Mouse (Mus musculus): ENCODE measurements around the gene Ugt1a6b. TPM values are rescaled to one million over a fixed set of nuclear protein-coding genes. Genes with fewer than 3 reads are reported as not detected.
"Not testable (repeated sequence)": the region's sequence is repeated elsewhere in the genome, so short reads cannot be mapped to it uniquely, and the experiment has no call there.

Ugt1a6b gene
- total RNA-seq, 2 experiments from 2014 or later = not detected

DNA sequence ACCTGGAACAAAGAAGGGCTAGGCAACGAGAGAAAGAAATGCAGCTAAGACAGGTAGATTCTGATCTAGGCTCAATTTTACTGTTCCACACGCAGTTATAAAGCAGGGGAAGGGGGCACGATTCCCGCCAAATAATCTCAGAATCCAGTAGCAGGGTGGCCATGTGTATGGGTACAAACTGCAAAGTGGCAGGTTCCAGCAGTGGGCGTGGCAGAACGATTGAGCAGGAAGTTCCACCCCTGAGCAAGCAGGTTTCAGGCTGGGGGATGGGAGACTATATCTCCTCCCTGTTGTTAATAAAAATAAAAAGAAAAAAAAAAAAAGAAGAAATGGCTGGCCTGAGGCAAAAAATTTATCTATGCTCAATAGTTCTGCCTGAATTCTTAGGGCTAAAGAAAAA, 9.7 kb downstream of the Ugt1a6b start:
- intact Hi-C loops (cut with DNase I); DNase-seq: not testable (repeated sequence)

DNA sequence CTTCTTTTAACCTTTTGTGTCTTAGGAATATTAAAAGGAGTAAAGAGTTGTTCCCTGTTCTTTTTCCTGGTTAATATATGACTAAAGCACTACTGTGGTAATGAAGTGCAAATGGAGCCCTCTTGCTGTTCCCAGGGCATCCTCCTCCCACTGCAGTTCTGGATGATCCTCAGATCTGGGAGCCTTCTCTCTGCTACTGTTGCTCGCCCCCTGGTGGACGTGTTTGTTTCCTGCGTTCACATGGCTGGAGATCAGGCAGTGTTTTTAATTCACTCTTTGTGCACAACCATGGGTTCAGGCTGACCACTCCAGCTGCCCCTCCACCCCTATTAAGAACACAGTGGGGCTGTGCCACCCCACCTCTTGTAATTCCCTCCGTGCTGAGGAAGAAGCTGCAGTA, 17.5 kb downstream of the Ugt1a6b start:
- DNase-seq; intact Hi-C loops (cut with DNase I): not testable (repeated sequence)

DNA sequence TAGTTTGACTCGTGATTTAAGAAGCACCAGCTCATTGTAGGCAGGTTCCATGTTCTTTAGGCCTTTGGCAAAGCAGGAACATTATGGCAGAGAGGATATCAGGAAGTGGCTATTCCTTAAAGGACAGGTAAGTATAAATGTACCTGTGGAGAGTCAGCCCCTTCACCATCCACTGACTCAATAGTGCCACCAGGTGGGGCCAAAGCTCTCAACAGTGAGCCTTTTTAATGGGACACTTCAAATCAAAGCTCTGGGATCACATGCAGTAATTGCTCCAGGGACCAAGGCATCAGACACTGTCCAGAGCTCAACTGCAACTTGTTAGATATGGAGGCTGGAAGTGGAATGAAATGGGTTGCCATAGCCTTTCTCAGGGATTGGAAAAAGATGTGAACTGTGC, 18.5 kb downstream of the Ugt1a6b start:
- intact Hi-C loops (cut with DNase I) = not testable (repeated sequence)

DNA sequence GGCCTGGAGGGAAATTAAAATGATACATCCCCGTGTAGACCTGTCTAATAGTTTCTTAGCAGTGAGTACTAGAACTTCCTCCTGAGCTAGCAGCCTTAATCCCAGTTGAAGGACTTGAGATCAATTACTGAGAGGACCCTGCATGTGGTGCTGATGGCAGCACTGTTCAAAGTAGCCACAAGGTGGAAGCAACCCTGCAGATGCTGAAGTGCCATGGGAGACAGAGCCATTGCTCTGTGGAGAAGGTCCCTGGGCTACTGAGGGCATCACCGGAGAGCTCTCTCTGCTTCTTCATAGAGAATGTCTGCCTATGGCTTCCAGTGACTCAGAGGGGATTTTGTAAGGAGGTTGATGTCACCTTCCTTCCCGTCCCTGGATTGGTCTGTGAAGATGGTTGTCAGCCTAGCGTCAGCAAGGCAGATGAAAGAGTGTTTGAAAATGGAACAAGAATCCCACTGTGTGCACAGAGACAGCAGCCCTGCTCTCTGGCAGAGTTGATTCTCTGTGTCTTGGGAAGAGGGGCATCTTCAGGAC, 22.8 kb downstream of the Ugt1a6b start:
- intact Hi-C loops (cut with DNase I); DNase-seq: not testable (repeated sequence)

More for the DNA sequence above, 18.5 kb downstream of the Ugt1a6b start:
- DNase-seq = not testable (repeated sequence)

DNA sequence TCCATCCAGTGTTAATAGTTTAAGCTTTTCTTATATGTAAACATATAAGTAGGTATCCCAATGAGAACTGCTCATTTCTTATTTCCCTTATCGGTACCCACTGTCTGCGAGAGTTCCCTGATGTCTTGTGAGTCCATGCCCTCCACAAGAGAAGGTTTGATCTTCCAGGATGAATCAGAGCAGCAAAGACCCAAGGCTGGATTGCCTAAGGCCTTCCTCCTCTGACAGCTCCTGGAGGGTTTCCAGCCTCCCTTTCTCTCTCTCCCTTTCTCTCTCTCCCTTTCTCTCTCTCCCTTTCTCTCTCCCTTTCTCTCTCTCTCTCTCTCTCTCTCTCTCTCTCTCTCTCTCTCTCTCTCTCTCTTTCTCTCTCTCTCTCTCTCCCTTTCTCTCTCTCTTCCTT, 26.0 kb downstream of the Ugt1a6b start:
- not testable (repeated sequence) for DNase-seq

DNA sequence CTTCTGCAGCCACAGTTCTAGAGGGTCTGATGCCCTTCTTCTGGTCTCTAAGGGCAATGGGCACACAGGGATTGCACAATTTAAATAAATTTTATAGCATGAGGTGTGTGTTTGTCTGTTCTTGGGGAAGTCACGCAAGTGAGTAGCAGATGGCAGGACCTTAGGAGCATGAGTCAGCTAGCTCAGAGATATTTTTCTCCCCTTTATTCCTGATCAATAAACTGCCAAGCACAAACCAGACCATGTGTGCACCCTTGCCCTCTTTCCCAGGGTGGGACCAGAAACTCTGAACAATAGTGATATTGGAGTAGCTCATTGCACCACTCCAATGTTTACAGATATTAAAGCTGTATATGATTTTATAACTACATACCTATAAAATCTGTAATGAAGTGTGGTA, 27.2 kb downstream of the Ugt1a6b start:
- intact Hi-C loops (cut with DNase I); DNase-seq: not testable (repeated sequence)

More for the DNA sequence above, 26.0 kb downstream of the Ugt1a6b start:
- intact Hi-C loops (cut with DNase I) = not testable (repeated sequence)

DNA sequence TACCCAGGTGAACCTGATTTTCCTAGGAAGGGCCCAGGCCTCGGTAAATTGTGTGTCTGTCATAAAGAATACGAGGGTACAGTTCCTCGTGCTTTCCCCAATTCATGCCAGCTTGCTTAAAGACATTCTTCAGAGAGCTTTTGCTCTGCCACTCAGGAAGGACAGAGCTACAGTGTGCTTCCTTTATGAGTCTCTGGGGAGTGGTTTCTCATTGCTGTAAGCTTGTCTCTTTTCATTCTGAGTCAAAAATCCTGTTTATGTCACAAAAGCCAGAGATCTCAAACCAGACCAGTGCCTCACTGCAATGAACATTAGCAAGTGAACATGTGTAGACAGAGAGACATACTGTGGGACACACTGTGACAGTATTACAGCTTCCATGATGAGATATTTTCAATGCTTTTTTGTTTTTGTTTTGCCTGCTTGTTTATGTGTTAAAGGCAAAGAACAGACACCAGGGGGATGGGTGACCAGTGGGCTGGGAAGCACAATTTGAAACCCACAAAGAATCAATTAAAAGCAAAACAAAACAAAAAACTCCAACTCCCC, 30.9 kb downstream of the Ugt1a6b start:
- intact Hi-C loops (cut with DNase I) = no loop called here
- no peak for DNase-seq

DNA sequence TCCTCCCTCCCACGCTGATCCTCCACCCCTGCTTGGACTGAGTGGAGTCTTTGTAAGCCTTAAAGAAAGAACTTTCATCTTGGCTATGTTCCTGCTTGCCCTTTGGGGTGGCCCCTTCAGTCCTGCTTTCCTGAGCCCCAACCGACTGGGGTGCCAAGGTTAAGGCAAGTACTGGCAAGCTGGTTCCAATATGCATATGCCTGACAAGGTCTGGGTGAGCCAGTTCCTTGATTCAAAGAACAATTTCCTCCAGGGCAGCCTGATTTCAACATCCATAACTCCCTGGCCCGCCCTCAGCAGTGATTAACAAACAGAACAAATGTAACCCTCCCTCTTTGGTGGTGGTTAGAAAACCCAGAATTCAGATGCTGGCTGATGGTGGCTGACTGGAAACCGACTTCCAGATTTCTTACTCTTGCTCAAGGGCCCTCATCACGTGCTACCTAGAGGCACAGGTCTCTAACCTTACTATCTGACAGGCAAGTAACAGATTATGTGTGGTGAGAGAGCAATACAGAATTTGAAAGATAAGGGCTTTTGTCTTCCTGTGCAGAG, 31.5 kb downstream of the Ugt1a6b start, which contains the start of gene Ugt1a6a:
Gene Ugt1a6a, plus strand, starts transcription at position 353 of the 555 bp plus-strand sequence.
- DNase-seq; intact Hi-C loops (cut with DNase I): not testable (repeated sequence)

DNA sequence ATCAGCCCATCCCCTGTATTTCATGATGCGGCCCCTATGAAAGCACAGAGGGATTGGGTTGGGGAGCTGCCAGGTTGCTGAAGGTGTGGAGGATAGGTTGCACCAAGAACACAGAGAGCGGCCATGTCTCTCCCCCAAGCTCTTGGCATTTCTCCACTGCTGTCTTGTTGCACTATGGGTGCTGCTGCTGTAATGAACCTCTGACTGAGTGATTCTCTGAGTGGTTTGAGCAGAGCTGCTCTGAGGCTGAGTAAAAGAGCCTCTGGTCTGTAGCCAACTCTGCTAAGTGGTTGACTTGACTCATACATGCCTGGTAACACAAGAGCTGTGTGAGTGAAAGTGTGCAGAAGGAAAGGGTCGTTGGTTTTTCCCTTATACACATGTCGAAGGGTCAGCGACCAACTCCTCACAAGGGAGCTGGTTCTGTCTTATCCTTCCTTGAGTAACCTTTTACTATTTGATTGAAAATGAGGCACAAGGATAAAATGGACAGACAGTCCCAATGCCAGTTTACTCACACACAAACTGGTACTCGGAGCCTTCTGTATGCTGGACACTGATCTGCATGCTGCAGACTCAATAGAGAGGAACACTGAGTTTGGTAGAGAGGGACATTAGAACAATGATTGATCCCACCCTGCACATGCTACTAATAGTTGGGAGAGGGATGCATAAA, 32.3 kb downstream of the Ugt1a6b start:
- DNase-seq; intact Hi-C loops (cut with DNase I): not testable (repeated sequence)

DNA sequence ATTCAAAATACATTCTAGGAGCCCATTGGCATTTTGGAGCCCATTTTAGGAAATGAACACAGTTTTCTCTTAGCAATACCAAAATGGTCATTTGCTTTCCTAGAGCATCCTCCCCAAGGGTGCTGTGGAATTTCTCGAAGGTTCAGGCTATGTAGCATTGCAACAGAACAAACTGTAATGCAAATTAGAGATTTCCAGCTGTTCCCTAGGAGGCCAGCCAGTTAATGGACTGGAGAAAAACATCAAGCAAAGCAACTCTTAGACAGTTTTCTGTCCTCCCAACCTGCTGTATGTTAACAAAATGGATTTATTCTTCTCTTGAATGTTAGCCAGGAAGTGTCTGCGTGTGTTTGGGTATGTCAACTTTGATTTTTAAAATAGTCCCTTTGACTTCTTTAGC, 33.6 kb downstream of the Ugt1a6b start:
- intact Hi-C loops (cut with DNase I) = no loop called here
- no peak for DNase-seq

DNA sequence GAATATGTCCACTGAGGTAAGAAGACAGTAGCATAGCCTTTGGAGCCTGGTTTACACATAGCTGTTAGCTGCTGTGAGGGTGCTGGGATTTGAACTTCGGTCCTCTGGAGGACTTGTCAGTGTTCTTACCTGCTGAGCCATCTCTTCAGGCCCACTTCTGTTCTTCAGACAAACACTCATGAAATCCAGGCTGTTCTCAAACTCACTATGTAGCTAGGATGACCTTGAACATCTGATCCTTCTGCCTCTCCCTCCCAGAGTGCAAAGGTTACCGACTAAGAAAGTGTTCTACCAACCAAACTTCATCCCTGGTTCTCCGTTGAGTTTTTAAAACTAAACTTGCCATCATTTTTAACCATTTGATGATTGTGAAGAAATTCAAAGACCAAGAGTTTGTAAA, 34.2 kb downstream of the Ugt1a6b start:
- intact Hi-C loops (cut with DNase I) = no loop called here
- no peak for DNase-seq

DNA sequence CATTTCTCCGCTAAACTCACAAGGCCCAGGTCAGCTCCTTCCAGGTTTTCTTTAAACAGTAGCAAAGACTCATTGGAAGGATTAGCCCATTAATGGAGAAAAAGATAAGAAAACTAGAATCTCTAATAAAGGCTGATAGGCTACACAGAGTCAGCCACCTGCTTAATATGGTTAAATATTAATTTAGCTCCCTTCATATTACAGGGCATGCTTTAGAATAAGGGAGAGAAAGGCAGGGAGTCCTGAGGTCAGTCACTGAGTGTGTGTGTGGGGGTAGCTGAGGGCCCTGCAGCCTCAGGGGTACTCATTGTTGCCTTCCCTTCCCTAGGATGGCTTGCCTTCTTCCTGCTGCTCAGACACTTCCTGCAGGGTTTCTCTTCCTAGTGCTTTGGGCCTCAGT, 35.1 kb downstream of the Ugt1a6b start:
- DNase-seq = no peak
- intact Hi-C loops (cut with DNase I) = no loop called here

DNA sequence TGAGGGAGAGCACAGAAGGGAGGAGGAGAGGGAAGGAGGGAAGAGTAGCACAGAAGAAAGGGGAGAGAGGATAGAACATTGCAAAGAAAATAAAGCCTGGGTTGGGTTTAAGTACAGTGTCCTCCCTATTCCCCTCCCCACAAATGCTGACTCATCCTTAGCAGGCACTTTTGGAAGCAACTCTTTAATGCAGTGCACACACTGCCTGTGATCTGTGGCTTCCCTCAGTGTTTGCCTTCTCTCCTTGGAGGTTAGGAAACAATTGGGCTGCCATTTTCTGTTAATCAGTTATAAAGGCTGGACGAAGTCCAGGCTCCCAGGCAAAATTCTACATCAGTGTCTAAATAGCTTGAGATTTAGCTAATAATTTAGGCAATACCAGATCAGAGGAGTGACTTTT, 37.4 kb downstream of the Ugt1a6b start:
- intact Hi-C loops (cut with DNase I); DNase-seq: not testable (repeated sequence)

DNA sequence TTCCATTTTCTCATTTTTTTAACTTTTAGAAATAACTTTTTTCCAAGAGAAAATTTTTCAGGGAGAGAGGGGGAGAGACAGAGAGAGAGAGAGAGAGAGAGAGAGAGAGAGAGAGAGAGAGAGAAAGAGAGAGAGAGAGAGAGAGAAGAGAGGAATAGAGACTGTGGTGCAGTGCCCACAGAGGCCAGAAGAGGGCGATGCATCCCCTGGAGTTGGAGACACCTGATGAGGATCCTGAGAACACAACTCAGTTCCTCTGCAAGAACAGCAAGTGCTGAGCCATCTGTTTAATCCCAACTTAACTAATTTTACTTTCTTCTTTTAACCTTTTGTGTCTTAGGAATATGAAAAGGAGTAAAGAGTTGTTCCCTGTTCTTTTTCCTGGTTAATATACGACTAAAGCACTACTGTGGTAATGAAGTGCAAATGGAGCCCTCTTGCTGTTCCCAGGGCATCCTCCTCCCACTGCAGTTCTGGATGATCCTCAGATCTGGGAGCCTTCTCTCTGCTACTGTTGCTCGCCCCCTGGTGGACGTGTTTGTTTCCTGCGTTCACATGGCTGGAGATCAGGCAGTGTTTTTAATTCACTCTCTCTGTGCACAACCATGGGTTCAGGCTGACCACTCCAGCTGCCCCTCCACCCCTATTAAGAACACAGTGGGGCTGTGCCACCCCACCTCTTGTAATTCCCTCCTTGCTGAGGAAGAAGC, 41.1 kb downstream of the Ugt1a6b start:
- intact Hi-C loops (cut with DNase I) = not testable (repeated sequence)
- DNase-seq = peak; percentile 47

DNA sequence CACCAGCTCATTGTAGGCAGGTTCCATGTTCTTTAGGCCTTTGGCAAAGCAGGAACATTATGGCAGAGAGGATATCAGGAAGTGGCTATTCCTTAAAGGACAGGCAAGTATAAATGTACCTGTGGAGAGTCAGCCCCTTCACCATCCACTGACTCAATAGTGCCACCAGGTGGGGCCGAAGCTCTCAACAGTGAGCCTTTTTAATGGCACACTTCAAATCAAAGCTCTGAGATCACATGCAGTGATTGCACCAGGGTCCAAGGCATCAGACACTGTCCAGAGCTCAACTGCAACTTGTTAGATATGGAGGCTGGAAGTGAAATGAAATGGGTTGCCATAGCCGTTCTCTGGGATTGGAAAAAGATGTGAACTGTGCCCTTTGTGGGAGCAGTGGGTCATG, 42.2 kb downstream of the Ugt1a6b start:
- intact Hi-C loops (cut with DNase I) = not testable (repeated sequence)
- peak; percentile 9 for DNase-seq

DNA sequence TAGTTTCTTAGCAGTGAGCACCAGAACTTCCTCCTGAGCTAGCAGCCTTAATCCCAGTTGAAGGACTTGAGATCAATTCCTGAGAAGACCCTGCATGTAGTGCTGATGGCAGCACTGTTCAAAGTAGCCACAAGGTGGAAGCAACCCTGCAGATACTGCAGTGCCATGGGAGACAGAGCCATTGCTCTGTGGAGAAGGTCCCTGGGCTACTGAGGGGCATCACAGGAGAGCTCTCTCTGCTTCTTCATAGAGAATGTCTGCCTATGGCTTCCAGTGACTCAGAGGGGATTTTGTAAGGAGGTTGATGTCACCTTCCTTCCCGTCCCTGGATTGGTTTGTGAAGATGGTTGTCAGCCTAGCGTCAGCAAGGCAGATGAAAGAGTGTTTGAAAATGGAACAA, 47.1 kb downstream of the Ugt1a6b start:
- intact Hi-C loops (cut with DNase I) = loop anchor here (10.0 kb wide), 1 partner anchor 135 kb away; no protein-coding TSS in a partner anchor

DNA sequence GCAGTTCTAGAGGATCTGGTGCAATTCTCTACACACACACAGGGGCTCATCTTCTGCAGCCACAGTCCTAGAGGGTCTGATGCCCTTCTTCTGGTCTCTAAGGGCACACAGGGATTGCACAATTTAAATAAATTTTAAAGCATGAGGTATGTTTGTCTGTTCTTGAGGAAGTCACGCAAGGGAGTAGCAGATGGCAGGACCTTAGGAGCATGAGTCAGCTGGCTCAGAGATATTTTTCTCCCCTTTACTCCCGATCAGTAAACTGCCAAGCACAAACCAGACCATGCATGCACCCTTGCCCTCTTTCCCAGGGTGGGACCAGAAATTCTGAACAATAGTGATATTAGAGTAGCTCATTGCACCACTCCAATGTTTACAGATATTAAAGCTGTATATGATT, 55.4 kb downstream of the Ugt1a6b start:
- intact Hi-C loops (cut with DNase I) = loop anchor here (10.0 kb wide), 1 partner anchor 126 kb away; no protein-coding TSS in a partner anchor

More for the DNA sequence above, 47.1 kb downstream of the Ugt1a6b start:
- DNase-seq = peak; percentile 15

DNA sequence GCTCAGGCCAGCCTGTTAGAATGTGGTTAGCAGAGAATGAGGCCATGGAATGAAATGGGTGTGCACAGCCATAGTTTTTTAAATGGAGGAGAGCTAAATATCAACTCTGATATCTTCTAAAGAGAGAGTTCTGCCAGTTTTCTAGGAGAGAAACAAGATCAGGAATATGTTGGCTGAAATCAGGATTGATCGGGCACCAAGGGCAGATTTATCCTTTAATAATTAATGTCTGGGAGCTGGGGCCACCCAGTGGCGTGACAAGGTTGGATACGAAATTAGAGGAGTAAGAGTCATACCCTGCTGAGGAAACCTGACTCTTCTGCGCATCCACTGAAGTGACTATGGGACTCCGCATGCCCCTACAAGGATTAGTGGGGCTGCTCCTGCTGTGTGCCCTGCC, 62.7 kb downstream of the Ugt1a6b start, which contains the start of gene Ugt1a5:
Gene Ugt1a5, plus strand, starts transcription at position 302 of the 400 bp plus-strand sequence.
- intact Hi-C loops (cut with DNase I) = no loop called here
- no peak for DNase-seq

More for the DNA sequence above, 55.4 kb downstream of the Ugt1a6b start:
- no peak for DNase-seq

DNA sequence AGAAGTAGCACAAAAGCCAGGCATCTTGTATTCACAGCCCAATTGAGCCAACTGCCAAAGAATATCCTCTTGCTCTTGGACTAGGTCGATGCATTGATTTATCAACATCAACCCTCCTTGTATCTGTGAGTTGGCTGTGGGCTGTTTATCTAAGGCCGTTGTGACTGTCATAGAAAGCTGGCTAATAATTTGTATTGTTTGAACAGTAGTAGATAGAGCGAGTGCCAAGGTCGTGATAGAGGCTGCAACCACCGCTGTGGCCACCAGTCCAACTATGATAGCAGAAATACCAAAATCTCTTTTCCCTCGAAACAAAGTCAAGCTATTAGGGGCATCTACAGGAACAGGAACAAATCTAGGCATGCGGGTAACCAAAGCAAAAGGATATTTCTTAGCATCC, 69.1 kb downstream of the Ugt1a6b start:
- intact Hi-C loops (cut with DNase I); DNase-seq: not testable (repeated sequence)

DNA sequence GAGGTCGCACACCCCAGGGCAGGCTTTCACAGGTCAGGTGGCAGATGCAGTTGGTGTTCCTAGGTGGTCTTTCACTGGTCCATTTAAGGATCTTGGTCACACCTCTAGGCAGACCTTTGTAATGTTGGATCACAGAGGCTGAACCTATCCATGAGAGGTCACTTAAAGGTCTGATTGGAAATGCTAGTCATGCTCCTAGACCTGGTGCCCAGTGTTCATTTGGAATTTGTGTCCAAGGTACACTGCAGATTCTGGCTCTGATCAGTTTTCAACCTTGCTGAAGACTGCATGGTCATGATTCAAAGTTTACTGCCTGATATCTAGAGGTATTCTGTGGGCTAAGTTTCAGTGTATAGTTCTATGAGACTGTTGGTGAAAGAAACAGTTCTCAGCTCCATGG, 76.6 kb downstream of the Ugt1a6b start:
- no peak for DNase-seq
- intact Hi-C loops (cut with DNase I) = no loop called here
